Mouse (Mus musculus) heart, embryonic 14.5 days (tissue): ENCODE data around the gene Lrwd1. TPM values are rescaled to one million over a fixed set of nuclear protein-coding genes. Genes with fewer than 3 reads are reported as not detected.

ENCODE experiments used
- ATAC-seq: fragments of 200-750 bp; cut with Nextera tagmentation; 2 replicates; pipeline ENCODE4 v1.8.0; 2017; ENCODE audit warnings: low read depth, moderate TSS enrichment; ENCODE audit not compliant: insufficient number of reproducible peaks, insufficient read depth, low FRiP score
- H3K27ac ChIP-seq, 2 experiments: fragments of 200-500 bp in 1 of 2; fragments of 300-500 bp in 1 of 2; sonication (generic) in 1 of 2; replicated peaks in 1 of 2; 2 replicates each; pipeline ENCODE4 v1.5.1; 2012 to 2014; ENCODE audit warnings: low read depth in 2 of 2, low read length in 2 of 2, control low read depth in 1 of 2, mild to moderate bottlenecking in 1 of 2, mixed read lengths in 1 of 2; ENCODE audit not compliant: control insufficient read depth in 1 of 2, insufficient read depth in 1 of 2
- H3K27me3 ChIP-seq: fragments of 300-500 bp; sonication (generic); 2 replicates; pipeline ENCODE4 v1.6.1; 2014; ENCODE audit warnings: mild to moderate bottlenecking, low read length, control low read depth; ENCODE audit not compliant: control insufficient read depth, insufficient read depth
- H3K36me3 ChIP-seq: fragments of 300-500 bp; sonication (generic); 2 replicates; pipeline ENCODE4 v1.6.1; 2014; ENCODE audit warnings: mild to moderate bottlenecking, control low read depth, low read length, mixed read lengths; ENCODE audit not compliant: control insufficient read depth, insufficient read depth
- H3K4me1 ChIP-seq, 2 experiments: fragments of 200-500 bp in 1 of 2; fragments of 300-500 bp in 1 of 2; sonication (generic) in 1 of 2; 2 replicates each; pipeline ENCODE4 v1.6.1; 2012 to 2014; ENCODE audit warnings: low read length in 2 of 2, control low read depth in 1 of 2, mixed read lengths in 1 of 2; ENCODE audit not compliant: control insufficient read depth in 2 of 2, insufficient read depth in 2 of 2
- H3K4me2 ChIP-seq: fragments of 300-500 bp; sonication (generic); 2 replicates; pipeline ENCODE4 v1.6.1; 2014; ENCODE audit warnings: mild to moderate bottlenecking, low read length
- H3K4me3 ChIP-seq, 2 experiments: fragments of 200-500 bp in 1 of 2; fragments of 300-500 bp in 1 of 2; sonication (generic) in 1 of 2; 2 replicates each; pipeline ENCODE4 v1.5.1; 2012 to 2014; ENCODE audit warnings: low read length in 2 of 2, mild to moderate bottlenecking in 2 of 2, control low read depth in 1 of 2, low read depth in 1 of 2, moderate library complexity in 1 of 2; ENCODE audit not compliant: control insufficient read depth in 1 of 2, insufficient read depth in 1 of 2
- H3K9ac ChIP-seq: fragments of 300-500 bp; sonication (generic); 2 replicates; pipeline ENCODE4 v1.6.1; 2014; ENCODE audit warnings: mild to moderate bottlenecking, low read length
- H3K9me3 ChIP-seq: fragments of 300-500 bp; sonication (generic); 2 replicates; pipeline ENCODE4 v1.6.1; 2016; ENCODE audit warnings: low read length, control low read depth; ENCODE audit not compliant: control insufficient read depth
- WGBS: fragments of 180-500 bp; shearing (Covaris S2); extraction: QIAGEN DNeasy Blood & Tissue Kit; methylation state at CpG from one replicate; pipeline ENCODE4 v1.1.7; 2014; 5-methylcytosine and 5-hydroxymethylcytosine counted together
- microRNA-seq: library from miRNA; unstranded; fragments of <30 nt; microRNA quantifications from one replicate; pipeline ENCODE4, GENCODE M21; 2016
- polyA plus RNA-seq: library from polyadenylated mRNA; unstranded; fragments of >200 nt; fragmentation: Nextera tagmentation; extraction: Ambion mirVana; gene quantifications from 2 replicates; pipeline ENCODE4 v1.2.1, GENCODE M21; 2014

The Lrwd1 gene
- polyA plus RNA-seq, 1 experiment from 2014 or later = 16.9 TPM

DNA sequence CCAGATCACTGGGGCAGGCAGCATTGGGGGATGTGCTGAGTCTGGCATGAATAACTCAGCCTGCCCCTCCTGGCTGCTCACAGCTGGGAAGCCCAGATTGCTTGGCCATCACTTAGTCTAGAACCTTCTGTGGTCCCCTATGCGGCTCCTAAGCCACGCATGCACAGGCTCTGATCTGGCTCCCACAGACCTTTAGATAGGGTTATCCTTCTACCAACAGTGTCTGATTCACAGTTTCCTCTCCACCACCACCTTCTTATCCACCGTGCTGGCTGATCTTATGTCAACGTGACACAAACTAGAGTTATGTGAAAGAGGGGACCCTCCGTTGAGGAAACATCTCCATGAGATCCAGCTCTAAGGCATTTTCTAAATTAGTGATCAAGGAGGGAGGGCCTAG is 60.8 kb downstream of the Lrwd1 start:
- Histone ChIP-seq H3K36me3 (no peaks in the 10 kb centered on the region), H3K27me3 (no peaks in the 10 kb centered on the region), H3K27ac (no peak overlapping the region), H3K4me2 (no peak overlapping the region), H3K4me3 (no peak overlapping the region), H3K9me3 (no peaks in the 10 kb centered on the region), H3K9ac (no peak overlapping the region), H3K4me1 (0 out of 4 replicates have a peak, but pooled peaks cover 0 to 3% of the 10 kb centered on the region in 2 experiments)
- no peak for ATAC-seq
- WGBS = 62% methylated on average over 5 of the region's 5 CpGs

DNA sequence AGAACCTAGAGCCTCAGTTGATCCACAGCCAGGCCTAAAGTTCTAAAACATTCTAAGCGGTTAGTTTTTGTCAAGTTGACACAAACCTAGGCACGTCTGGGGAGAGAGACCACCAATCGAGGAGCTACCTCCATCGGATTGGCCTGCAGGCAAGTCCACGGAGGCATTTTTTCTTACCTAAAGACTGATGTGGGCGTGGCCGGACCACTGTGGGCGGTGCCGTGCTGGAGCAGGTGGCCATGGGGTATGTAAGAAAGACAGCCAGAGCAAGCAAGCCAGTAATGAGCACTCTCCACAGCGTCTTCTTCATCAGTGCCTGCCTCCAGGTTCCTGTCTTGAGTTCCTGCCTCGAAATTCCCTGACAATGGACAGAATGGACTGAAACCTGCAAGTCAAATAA is 62.3 kb downstream of the Lrwd1 start:
- Histone ChIP-seq H3K36me3 (no peaks in the 10 kb centered on the region), H3K27me3 (no peaks in the 10 kb centered on the region), H3K4me2 (no peak overlapping the region), H3K4me1 (0 out of 4 replicates have a peak, but pooled peaks cover 0 to 3% of the 10 kb centered on the region in 2 experiments), H3K27ac (no peak overlapping the region), H3K9ac (no peak overlapping the region), H3K4me3 (no peak overlapping the region), H3K9me3 (no peaks in the 10 kb centered on the region)
- ATAC-seq = no peak
- 59% methylated on average over 11 of the region's 11 CpGs for WGBS

DNA sequence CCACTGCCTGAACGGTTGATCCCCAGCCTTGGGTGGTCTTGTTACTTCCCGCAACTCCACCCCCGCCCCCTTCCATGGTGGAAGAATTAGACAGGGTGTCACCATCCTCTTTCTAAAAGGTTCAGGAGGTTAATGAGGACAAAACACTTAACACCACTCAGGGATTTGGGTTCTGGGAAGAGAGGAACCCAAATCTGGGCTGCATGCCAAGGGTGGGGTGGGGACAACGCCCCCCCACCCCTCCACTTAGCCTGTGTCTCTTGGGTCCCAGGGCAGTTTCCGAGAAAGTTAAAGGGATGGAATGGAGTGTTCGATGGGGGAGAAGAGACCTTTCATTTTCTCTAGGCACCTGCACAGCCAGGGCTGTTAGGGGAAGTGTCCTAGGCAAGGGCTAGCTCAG is 62.8 kb downstream of the Lrwd1 start:
- ATAC-seq = no peak
- Histone ChIP-seq H3K9me3 (no peaks in the 10 kb centered on the region), H3K27ac (no peak overlapping the region), H3K4me1 (0 out of 4 replicates have a peak, but pooled peaks cover 0 to 3% of the 10 kb centered on the region in 2 experiments), H3K36me3 (no peaks in the 10 kb centered on the region), H3K27me3 (no peaks in the 10 kb centered on the region), H3K4me2 (no peak overlapping the region), H3K4me3 (no peak overlapping the region), H3K9ac (no peak overlapping the region)
- WGBS = 53% methylated on average over 6 of the region's 6 CpGs

Small RNAs within 50 kb of the gene (microRNA-seq; reads per million reads assigned to microRNA genes)
- gene Mir7035 = not detected

Other genes starting within 250 kb of the Lrwd1 start
- 911 and 1,014 TPM in 2 replicates for gene Hspb1, start 248.2 kb downstream of the Lrwd1 start, polyA plus RNA-seq
- gene Ywhag, start 201.5 kb downstream of the Lrwd1 start, polyA plus RNA-seq = 72.5 and 84.8 TPM in 2 replicates
- 0.39 and 0.68 TPM in 2 replicates for gene Ssc4d, start 161.5 kb downstream of the Lrwd1 start, polyA plus RNA-seq
- gene Zp3, start 156.0 kb downstream of the Lrwd1 start, polyA plus RNA-seq = not detected in 2 replicates
- gene Dtx2, start 141.3 kb downstream of the Lrwd1 start, polyA plus RNA-seq = 16.8 and 17.4 TPM in 2 replicates
- 22.5 and 35.4 TPM in 2 replicates for gene Upk3b, start 97.6 kb downstream of the Lrwd1 start, polyA plus RNA-seq
- gene Upk3bl, start 81.6 kb downstream of the Lrwd1 start, polyA plus RNA-seq = 0.46 TPM in 1 of 2 replicates, not detected in the other
- 1.3 and 1.8 TPM in 2 replicates for gene Rasa4, start 52.2 kb downstream of the Lrwd1 start, polyA plus RNA-seq
- gene Polr2j, start 19.4 kb downstream of the Lrwd1 start, polyA plus RNA-seq = 166 and 178 TPM in 2 replicates
- gene Alkbh4, start 72 bp upstream of the Lrwd1 start, polyA plus RNA-seq = 9.5 and 9.9 TPM in 2 replicates
- gene Orai2, start 34.6 kb upstream of the Lrwd1 start, polyA plus RNA-seq = 1.3 TPM in 2 replicates
- gene Prkrip1, start 62.9 kb upstream of the Lrwd1 start, polyA plus RNA-seq = 33.8 and 35.6 TPM in 2 replicates
- gene Sh2b2, start 110.5 kb upstream of the Lrwd1 start, polyA plus RNA-seq = 0.95 and 2.1 TPM in 2 replicates